Mouse (Mus musculus) urinary bladder, adult 2 months (tissue): ENCODE data around the gene Prkg1. TPM values are rescaled to one million over a fixed set of nuclear protein-coding genes. Genes with fewer than 3 reads are reported as not detected.

ENCODE experiments used
- DNase-seq: peaks from one replicate; pipeline ENCODE4 v3.0.0; 2022; ENCODE audit warnings: low spot score
- polyA plus RNA-seq: library from polyadenylated mRNA; depleted of rRNA; stranded (reverse); fragments of >200 nt; gene quantifications from 2 replicates; pipeline ENCODE4 v1.2.3, GENCODE M21; 2012

Prkg1 gene
- polyA plus RNA-seq, 1 experiment = 4.1 TPM

- DNase-seq = no peak
Measured at GRCm38 (mm10) chr19:30851023-30851422, 913.8 kb downstream of the Prkg1 start.

DNA sequence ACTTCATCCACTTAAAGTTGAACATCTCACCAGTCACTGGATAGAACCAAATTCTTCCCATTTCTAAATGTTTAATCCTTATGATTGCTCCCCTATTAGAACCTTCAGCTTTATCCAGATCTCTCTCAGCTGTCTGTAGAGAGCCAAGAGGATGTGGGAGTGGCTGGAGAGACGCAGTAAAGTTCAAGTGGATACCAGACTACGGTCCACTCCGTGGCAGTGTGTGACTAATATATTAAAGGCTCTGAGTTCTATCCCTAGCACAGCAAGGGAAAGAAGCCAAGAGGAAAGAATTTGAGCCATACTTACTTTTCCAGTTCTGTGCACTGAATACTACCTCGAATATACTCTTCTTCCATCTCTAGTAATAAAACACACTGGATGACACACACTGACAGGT, 919.9 kb downstream of the Prkg1 start:
- DNase-seq = no peak

- no peak for DNase-seq
Measured at GRCm38 (mm10) chr19:30843637-30844036, 921.2 kb downstream of the Prkg1 start.

DNA sequence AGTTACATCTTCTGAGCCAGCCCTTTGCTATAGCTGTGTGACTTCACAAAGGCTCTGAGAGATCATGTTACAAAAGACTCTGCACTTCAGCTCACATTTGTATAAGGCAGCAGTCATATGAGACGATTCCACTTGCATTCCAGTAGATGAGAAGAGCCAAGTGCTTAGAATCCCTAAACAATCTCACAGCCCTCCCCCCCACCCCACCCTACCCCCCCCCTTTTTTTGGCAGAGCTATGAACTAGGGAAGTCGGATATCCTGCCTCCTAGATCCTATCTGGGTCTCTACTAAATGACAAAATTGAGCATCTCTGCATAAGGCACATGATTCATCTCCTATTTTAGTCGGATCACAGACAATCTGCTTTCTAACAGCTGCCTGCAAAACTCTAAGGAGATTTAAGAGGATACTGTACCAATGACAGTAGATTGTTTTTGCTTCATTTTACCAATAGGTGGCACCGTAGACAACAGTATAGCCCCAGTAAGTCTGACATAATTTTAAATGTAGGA, 921.7 kb downstream of the Prkg1 start:
- DNase-seq = no peak

GRCm38 (mm10) chr19:30842640-30843039, 922.2 kb downstream of the Prkg1 start:
- DNase-seq = no peak

- DNase-seq = no peak
Measured at GRCm38 (mm10) chr19:30833045-30833651, 931.7 kb downstream of the Prkg1 start.

DNA sequence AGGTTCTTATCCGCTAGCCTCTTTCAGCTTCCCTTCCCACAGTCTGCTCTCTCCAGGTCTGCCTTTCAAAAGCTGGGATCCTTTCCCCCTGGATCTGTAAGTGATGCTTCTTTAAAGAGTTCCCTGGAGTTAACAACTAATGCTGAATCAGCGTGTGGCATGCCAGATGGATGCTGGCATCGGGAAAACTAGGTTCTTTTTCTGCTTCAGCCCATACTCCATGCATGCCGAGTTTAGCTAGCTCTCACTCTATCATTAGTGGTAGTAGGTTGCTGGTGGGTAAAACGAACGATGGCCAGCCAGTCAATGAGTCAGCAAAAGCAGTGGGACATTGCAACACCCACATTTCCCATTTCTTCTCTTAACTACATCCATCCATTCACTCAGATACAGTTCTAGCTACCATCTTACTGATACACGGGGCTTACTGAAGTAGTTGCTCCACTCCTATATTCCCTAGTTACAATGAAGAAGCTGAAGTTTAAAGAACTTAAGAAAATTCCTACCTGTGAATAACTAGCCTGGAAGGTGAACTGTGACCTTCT, 935.5 kb downstream of the Prkg1 start:
- DNase-seq = no peak

DNA sequence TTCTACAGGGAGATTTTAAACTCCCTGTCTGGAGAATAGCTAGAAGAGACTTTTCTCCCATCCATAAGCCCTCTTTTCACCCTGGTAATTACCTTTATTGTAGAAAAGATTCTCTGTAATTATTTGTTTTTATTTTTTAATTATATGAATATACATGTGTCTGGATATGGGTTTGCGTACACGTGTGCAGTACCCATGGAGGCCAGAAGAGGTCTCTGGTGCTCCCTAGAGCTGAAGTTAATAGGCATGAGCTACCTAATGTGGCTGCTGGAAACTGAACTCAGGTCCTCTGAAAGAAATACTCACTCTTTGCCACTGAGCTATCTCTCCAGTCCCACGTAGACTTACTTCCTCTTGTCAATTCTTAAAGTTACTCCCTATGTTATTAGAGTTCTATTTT, 937.0 kb downstream of the Prkg1 start:
- no peak for DNase-seq

GRCm38 (mm10) chr19:30826106-30826505, 938.7 kb downstream of the Prkg1 start:
- no peak for DNase-seq

DNA sequence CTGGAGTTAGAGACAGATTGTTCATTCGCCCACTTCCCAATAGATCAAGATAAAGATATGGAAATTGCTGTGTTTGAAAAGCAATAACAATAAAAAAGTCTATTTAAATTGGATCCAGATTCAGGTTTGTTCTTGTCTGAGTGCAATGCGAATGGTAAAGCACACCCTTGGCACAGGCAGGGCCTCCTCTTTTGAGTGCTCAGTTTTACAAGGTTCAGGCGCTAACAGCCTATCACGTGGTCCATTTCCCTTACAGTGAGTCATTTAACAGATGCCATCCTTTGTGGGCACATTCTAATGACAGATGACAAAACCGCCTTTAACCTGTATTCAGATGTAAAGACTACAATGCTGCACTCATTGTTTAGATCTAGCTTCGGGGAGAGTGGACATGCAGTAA, 949.2 kb downstream of the Prkg1 start:
- DNase-seq = no peak

- no peak for DNase-seq
Measured at GRCm38 (mm10) chr19:30806265-30806664, 958.6 kb downstream of the Prkg1 start.

- no peak for DNase-seq
Measured at GRCm38 (mm10) chr19:30780803-30781202, 984.0 kb downstream of the Prkg1 start.

DNA sequence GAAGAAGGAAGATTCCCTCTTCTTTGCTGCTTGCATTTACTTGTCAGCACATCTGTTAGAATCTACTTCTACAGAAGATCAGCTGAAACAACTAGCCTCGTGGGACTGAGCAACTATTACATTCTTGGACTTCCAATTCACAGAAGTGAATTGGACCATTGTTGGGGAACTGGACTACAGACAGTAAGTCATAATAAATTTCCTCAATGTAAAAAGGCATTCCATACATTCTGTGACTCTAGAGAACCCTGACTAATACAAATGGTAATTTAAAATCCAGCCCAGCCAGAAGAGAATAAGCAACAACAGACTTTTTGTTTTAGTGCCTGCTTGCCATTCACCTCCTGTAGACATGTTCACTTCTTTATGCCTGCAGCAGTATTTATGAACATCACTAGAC, 996.5 kb downstream of the Prkg1 start:
- DNase-seq = no peak

- no peak for DNase-seq
Measured at GRCm38 (mm10) chr19:30744426-30744825, 1020.4 kb downstream of the Prkg1 start.

- no peak for DNase-seq
Measured at GRCm38 (mm10) chr19:30699130-30699529, 1065.7 kb downstream of the Prkg1 start.

DNA sequence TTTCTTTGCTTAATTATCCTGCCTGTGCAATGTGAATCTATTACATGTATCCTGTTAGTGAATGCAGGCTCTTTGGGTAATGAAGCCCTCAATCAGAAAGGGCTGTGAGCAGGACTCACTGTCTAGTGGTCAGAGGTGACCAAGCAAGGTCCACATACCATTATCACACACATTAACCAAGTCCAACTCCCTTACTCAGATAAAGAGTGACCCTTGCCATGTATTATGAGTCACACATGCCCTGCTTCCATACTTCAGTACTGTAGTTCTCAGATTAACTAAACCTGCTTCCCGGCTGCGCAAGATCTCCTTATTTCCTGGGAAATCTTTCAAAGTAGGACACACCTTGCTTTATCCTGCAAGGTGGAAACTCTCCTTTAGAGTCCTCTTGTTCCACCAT, 1073.6 kb downstream of the Prkg1 start:
- no peak for DNase-seq

- no peak for DNase-seq
Measured at GRCm38 (mm10) chr19:30690691-30691090, 1074.1 kb downstream of the Prkg1 start.

- no peak for DNase-seq
Measured at GRCm38 (mm10) chr19:30687942-30688341, 1076.9 kb downstream of the Prkg1 start.

GRCm38 (mm10) chr19:30676308-30676707, 1088.5 kb downstream of the Prkg1 start:
- DNase-seq = no peak

DNA sequence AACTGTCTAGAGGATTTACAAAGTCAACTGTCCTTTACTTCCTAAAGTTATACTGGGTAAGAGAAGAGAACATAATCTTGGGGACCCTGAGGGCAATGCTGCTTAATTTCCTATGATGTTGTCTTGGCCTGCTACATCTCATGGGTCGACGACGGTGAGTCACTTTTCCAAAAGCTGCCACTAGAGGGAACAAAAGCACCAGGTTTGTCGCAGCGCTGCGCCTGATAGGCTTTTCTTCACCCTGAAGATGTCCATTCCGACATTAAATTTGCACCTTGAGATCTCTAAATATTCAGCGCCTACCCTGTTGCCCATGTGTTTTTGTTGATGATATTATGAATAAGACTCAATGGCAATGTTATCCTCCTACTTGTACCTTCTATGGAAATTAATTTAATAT, 1100.6 kb downstream of the Prkg1 start:
- DNase-seq = no peak

DNA sequence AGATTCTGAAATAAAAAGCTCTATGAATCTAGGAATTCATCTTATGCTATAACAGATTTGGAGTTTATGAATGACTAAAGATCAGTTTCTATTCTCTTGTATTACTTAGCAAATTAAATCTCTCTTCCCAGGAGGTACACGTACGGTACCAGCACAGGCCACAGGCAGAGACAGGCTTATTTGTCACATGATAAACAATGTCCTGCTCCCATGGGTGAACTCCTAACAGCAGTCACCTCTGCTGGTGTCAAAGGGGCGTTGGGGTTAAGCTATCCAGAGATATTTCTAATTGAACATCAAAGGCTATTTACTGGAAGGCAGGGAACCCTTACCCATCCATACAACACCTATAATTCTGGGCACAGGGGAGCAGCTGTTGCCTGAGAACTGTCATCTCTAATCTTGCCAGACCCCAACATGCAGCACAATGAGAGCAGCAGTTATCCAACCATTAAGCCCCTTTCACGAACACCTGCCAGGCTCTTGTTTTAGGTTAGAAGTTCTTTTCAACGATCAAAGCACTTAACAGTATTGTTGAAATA, 1122.1 kb downstream of the Prkg1 start:
- DNase-seq = no peak

DNA sequence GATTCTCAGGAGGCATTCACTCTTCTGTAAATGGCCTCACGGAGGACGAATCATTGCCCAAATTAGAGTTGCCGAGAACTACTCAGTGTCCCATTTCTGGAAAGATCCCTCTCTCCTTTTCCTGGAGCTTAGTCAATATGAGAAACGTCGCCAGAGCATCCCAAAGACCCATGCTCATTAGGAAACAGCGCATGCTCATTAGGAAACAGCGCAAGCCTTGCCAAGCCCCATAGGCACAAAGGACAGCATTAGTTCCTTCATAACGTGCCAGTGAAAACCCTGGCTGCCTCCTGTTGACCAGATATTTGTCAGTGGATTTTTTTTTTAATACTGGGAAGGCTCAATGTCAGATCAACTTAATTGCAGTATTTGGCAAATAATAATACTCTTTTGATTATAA, 1127.4 kb downstream of the Prkg1 start:
- no peak for DNase-seq

- no peak for DNase-seq
Measured at GRCm38 (mm10) chr19:30631051-30631450, 1133.8 kb downstream of the Prkg1 start.

DNA sequence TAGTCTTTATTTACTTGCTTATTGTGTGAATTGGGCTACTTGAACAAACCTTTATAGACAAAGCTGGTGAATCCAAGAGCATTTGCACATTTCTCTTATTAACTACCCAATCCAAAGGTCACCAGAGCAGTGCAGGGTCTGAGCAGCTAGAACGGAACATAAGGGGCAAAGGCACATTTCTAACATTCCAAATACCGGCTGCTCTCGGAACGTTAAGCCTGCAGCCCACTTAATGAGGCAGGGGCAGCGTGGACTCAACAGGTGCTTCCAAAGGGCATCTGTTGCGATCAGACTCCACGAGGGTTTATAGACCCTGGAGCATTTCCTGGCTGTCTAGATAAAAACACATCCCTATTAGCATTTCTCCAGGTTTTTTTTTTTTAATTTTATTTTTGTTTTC, 1138.8 kb downstream of the Prkg1 start:
- no peak for DNase-seq
